Mouse (Mus musculus) embryonic facial prominence, embryonic 11.5 days (tissue): ENCODE data around the gene Sirpb1b. TPM values are rescaled to one million over a fixed set of nuclear protein-coding genes. Genes with fewer than 3 reads are reported as not detected.
"Not testable (repeated sequence)": the region's sequence is repeated elsewhere in the genome, so short reads cannot be mapped to it uniquely, and the experiment has no call there.

Experiments used
- ATAC-seq: fragments of 200-750 bp; cut with Nextera tagmentation; replicated peaks from 2 replicates; pipeline ENCODE4 v1.8.0; 2017; ENCODE audit warnings: low read depth; ENCODE audit not compliant: insufficient number of reproducible peaks, low FRiP score, low TSS enrichment
- DNase-seq: peaks from one replicate; pipeline ENCODE4 v3.0.0-alpha.2; 2015; ENCODE audit warnings: low spot score
- H3K27ac ChIP-seq: fragments of 300-500 bp; sonication (generic); replicated peaks from 2 replicates; pipeline ENCODE4 v1.5.1; 2014; ENCODE audit warnings: mild to moderate bottlenecking, low read depth, low read length, control low read depth
- H3K27me3 ChIP-seq: fragments of 300-500 bp; sonication (generic); 2 replicates; pipeline ENCODE4 v1.6.1; 2014; ENCODE audit warnings: mild to moderate bottlenecking, low read length, moderate library complexity, mixed read lengths; ENCODE audit not compliant: control insufficient read depth, insufficient read depth
- H3K36me3 ChIP-seq: fragments of 300-500 bp; sonication (generic); replicated peaks from 2 replicates; pipeline ENCODE4 v1.6.1; 2014; ENCODE audit warnings: low read depth, mild to moderate bottlenecking, low read length, moderate library complexity, mixed read lengths; ENCODE audit not compliant: control insufficient read depth, insufficient read depth
- H3K4me1 ChIP-seq: fragments of 300-500 bp; sonication (generic); 2 replicates; pipeline ENCODE4 v1.6.1; 2014; ENCODE audit warnings: low read length, mixed read lengths; ENCODE audit not compliant: control insufficient read depth, insufficient read depth
- H3K4me2 ChIP-seq: fragments of 300-500 bp; sonication (generic); 2 replicates; pipeline ENCODE4 v1.6.1; 2014; ENCODE audit warnings: low read depth, mild to moderate bottlenecking, control low read depth, low read length, moderate library complexity
- H3K4me3 ChIP-seq: fragments of 300-500 bp; sonication (generic); 2 replicates; pipeline ENCODE4 v1.5.1; 2014; ENCODE audit warnings: low read depth, low read length, control low read depth
- H3K9ac ChIP-seq: fragments of 300-500 bp; sonication (generic); replicated peaks from 2 replicates; pipeline ENCODE4 v1.6.1; 2014; ENCODE audit warnings: mild to moderate bottlenecking, control low read depth, low read length
- H3K9me3 ChIP-seq: fragments of 300-500 bp; sonication (generic); replicated peaks from 2 replicates; pipeline ENCODE4 v1.6.1; 2016; ENCODE audit warnings: mild to moderate bottlenecking, low read length, inconsistent platforms, mixed read lengths; ENCODE audit not compliant: control insufficient read depth
- WGBS: fragments of 180-500 bp; shearing (Covaris S2); extraction: QIAGEN DNeasy Blood & Tissue Kit; methylation state at CpG from one replicate; pipeline ENCODE4 v1.1.7; 2014; 5-methylcytosine and 5-hydroxymethylcytosine counted together
- polyA plus RNA-seq: library from polyadenylated mRNA; unstranded; fragments of >200 nt; fragmentation: Nextera tagmentation; extraction: Ambion mirVana; gene quantifications from 2 replicates; pipeline ENCODE4 v1.2.1, GENCODE M21; 2014

Sirpb1b gene
- polyA plus RNA-seq, 1 experiment from 2014 or later, result not detected

DNA sequence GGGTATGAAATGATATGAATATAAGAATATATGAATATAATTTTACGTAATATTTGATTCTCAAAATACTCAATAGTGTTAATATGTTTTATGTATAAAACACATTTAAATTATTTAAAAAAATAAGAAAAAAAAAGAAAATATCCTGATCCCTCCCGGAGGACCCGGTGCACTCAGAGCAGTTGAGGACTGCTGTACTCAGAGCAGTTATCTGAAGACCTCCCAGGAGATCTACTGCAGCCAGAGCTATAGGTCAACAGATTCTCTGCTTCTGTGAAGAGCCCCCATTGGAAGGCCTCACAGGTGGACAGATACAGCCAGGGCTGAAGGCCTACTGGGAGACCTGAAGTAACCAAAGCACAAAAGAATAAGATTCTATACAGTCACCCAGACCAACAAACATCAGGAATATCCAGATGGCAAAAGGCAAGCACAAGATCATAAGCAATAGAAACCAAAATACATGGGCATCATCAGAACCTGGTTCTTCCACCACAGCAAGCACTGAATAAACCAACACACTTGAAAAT is 67.0 kb downstream of the Sirpb1b start:
- H3K27ac ChIP-seq, DNase-seq, H3K4me2 ChIP-seq, H3K4me3 ChIP-seq, H3K9ac ChIP-seq, H3K9me3 ChIP-seq, H3K27me3 ChIP-seq, H3K36me3 ChIP-seq, H3K4me1 ChIP-seq: not testable (repeated sequence)
- ATAC-seq, result 0 out of 2 replicates have a peak, but pooled peaks have one; percentile 65
- 78% methylated on average over 3 of the region's 3 CpGs for WGBS

DNA sequence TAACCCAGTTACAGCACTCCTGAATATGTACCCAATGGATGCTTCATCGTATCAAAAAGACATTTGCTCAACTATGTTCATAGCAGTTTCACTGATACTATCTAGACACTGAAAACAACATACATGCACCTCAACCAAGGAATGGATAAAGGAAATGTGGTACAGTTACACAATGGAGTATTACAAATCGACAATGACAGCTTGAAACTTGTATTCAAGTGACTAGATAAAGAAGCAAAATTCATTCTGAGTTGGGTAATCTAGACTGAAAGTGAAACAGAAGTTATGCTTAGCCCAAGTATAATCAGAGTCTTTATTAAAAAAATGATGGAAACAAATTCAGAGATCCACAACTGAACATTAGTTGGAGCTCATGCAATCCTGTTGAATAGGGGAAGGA is 100.0 kb downstream of the Sirpb1b start:
- 79% methylated on average over 1 of the region's 2 CpGs for WGBS

DNA sequence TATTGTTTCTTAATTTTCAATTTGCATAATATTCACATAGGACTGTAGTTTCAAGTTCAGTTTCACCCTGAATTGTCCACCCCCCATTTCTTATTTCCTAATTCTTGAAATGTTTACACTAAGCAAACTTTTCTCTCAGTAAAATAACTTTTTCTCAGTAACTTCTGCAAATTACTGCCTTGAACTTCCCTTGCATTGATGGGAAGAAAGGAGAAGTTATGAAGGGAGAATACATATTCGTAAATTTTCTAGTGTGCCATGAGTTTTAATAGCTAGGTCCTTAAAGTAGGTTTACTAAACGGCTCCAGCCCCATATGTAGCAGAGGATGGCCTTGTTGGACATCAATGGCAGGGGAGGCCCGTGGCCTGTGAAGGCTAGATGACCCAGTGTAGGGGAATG is 104.7 kb downstream of the Sirpb1b start:
- not testable (repeated sequence) for H3K4me1 ChIP-seq, H3K27ac ChIP-seq, H3K4me2 ChIP-seq, H3K27me3 ChIP-seq, H3K4me3 ChIP-seq, H3K9me3 ChIP-seq, H3K36me3 ChIP-seq, DNase-seq, ATAC-seq, H3K9ac ChIP-seq
- 86% methylated on average over 1 of the region's 3 CpGs for WGBS

More for the DNA sequence above, 100.0 kb downstream of the Sirpb1b start:
- not testable (repeated sequence) for H3K27me3 ChIP-seq, H3K4me2 ChIP-seq, H3K9ac ChIP-seq, H3K9me3 ChIP-seq, H3K27ac ChIP-seq, DNase-seq, ATAC-seq, H3K4me3 ChIP-seq, H3K36me3 ChIP-seq, H3K4me1 ChIP-seq

Other genes starting within 250 kb of the Sirpb1b start
- gene Gm9733, start 242.8 kb downstream of the Sirpb1b start, polyA plus RNA-seq, result not detected in 2 replicates
- not detected in 2 replicates for gene Sirpb1a, start 148.5 kb downstream of the Sirpb1b start, polyA plus RNA-seq